Mouse (Mus musculus) hindbrain, embryonic 12.5 days (tissue): ENCODE data around the gene Scn3b. TPM values are rescaled to one million over a fixed set of nuclear protein-coding genes. Genes with fewer than 3 reads are reported as not detected.
A peak's percentile ranks its signal among the peaks of the same experiment; 100 is the strongest.

Source experiments
- ATAC-seq: fragments of 200-750 bp; cut with Nextera tagmentation; 2 replicates; pipeline ENCODE4 v1.8.0; 2017; ENCODE audit warnings: moderate TSS enrichment; ENCODE audit not compliant: low FRiP score
- H3K27ac ChIP-seq: fragments of 300-500 bp; sonication (generic); 2 replicates; pipeline ENCODE4 v1.5.1; 2016; ENCODE audit warnings: mild to moderate bottlenecking
- H3K27me3 ChIP-seq: fragments of 300-500 bp; sonication (generic); 2 replicates; pipeline ENCODE4 v1.6.1; 2016; ENCODE audit warnings: mild to moderate bottlenecking
- H3K36me3 ChIP-seq: fragments of 300-500 bp; sonication (generic); 2 replicates; pipeline ENCODE4 v1.6.1; 2016; ENCODE audit warnings: mild to moderate bottlenecking
- H3K4me1 ChIP-seq: fragments of 300-500 bp; sonication (generic); 2 replicates; pipeline ENCODE4 v1.6.1; 2016
- H3K4me2 ChIP-seq: fragments of 300-500 bp; sonication (generic); replicated peaks from 2 replicates; pipeline ENCODE4 v1.6.1; 2016; ENCODE audit warnings: mild to moderate bottlenecking
- H3K4me3 ChIP-seq: fragments of 300-500 bp; sonication (generic); 2 replicates; pipeline ENCODE4 v1.5.1; 2016; ENCODE audit warnings: mild to moderate bottlenecking
- H3K9ac ChIP-seq: fragments of 300-500 bp; sonication (generic); 2 replicates; pipeline ENCODE4 v1.6.1; 2016; ENCODE audit warnings: mild to moderate bottlenecking, moderate library complexity
- H3K9me3 ChIP-seq: fragments of 300-500 bp; sonication (generic); replicated peaks from 2 replicates; pipeline ENCODE4 v1.6.1; 2016; ENCODE audit warnings: mild to moderate bottlenecking
- WGBS: fragments of 180-500 bp; shearing (Covaris S2); methylation state at CpG from one replicate; pipeline ENCODE4 v1.1.7; 2016; 5-methylcytosine and 5-hydroxymethylcytosine counted together
- polyA plus RNA-seq: library from polyadenylated mRNA; unstranded; fragments of >200 nt; fragmentation: Nextera tagmentation; extraction: Ambion mirVana; gene quantifications from 2 replicates; pipeline ENCODE4 v1.2.1, GENCODE M21; 2016

Scn3b gene
- polyA plus RNA-seq, 1 experiment from 2014 or later: 49.9 TPM

DNA sequence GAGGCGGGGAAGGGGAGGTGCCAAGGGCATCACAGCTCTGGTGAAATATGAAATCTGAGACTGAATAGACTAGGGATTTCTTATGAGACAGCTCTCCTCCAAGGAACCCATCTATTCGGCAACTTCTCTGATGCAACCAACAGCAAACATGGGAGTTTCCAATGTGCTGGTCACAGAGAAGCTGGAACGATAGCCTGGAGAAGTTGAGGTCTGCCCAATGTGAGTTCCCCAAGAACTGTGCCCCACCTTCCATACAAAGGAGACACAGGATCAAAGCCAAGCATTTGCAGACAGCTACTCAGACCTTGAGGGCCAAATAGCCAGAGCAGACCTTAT lies 52.6 kb downstream of the Scn3b start:
- ATAC-seq: no peak
- H3K4me2 ChIP-seq: no peak overlapping the region
- WGBS: 69% methylated on average over 3 of the region's 3 CpGs

DNA sequence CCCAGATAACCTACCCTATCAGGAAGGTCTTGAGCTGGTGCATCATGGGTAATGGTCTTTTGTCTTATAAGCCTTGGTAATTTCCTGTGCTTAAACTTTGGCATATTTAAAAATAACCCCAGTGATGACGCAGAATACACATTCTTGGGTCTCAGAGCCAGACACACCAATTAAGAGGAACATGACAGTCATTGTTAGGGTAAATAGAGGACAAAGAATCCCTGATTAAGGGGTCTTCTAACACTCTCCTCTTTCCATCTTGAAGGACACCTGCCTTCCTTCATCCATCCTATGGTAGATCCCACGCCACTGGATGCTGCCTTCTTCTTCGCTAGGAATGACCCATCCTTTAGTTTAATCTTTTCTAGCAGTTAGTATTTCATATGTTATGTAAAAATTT lies 53.4 kb downstream of the Scn3b start:
- WGBS: 94% methylated on average over 3 of the region's 3 CpGs
- no peaks in the 10 kb centered on the region for H3K9me3 ChIP-seq

More for the DNA sequence above, 52.6 kb downstream of the Scn3b start:
- peaks cover 10% of the 10 kb centered on the region for H3K36me3 ChIP-seq
- no peaks in the 10 kb centered on the region for H3K27me3 ChIP-seq
- H3K27ac ChIP-seq: peak overlapping the region; percentile 57; the same call in 1 of the 2 replicates
- H3K4me3 ChIP-seq: no peak overlapping the region
- H3K9me3 ChIP-seq: no peaks in the 10 kb centered on the region
- peaks cover 10% of the 10 kb centered on the region for H3K4me1 ChIP-seq
- no peak overlapping the region for H3K9ac ChIP-seq

DNA sequence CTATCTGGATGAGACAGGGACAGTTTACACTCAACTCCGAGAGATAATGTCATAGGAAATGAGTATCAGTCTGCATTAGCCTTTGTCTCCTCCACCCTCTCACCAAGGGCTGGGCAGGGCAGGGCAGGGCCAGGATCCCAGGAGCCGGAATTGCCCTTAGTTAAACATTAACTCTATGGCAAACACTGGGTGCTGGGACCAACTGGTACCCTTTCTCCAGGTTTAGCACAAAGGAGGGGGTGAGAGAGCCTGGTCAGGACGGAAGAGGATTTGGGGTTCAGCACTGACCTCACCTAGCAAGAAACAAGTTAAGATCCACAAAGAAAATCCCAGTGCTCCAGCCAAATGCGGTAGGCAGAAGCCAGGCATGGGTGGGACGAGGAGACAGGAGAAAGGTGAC lies 54.2 kb downstream of the Scn3b start:
- 81% methylated on average over 5 of the region's 5 CpGs for WGBS
- ATAC-seq: no peak
- no peak overlapping the region for H3K27ac ChIP-seq
- no peak overlapping the region for H3K4me3 ChIP-seq
- H3K27me3 ChIP-seq: no peaks in the 10 kb centered on the region
- H3K9ac ChIP-seq: no peak overlapping the region
- H3K4me1 ChIP-seq: peaks cover 10% of the 10 kb centered on the region
- H3K36me3 ChIP-seq: no peaks in the 10 kb centered on the region
- H3K4me2 ChIP-seq: no peak overlapping the region
- H3K9me3 ChIP-seq: no peaks in the 10 kb centered on the region

More for the DNA sequence above, 53.4 kb downstream of the Scn3b start:
- Histone ChIP-seq H3K4me3 (no peak overlapping the region), H3K36me3 (peaks cover 4% of the 10 kb centered on the region), H3K4me2 (no peak overlapping the region), H3K9ac (no peak overlapping the region), H3K4me1 (peaks cover 10% of the 10 kb centered on the region), H3K27me3 (no peaks in the 10 kb centered on the region), H3K27ac (no peak overlapping the region)
- ATAC-seq: no peak

DNA sequence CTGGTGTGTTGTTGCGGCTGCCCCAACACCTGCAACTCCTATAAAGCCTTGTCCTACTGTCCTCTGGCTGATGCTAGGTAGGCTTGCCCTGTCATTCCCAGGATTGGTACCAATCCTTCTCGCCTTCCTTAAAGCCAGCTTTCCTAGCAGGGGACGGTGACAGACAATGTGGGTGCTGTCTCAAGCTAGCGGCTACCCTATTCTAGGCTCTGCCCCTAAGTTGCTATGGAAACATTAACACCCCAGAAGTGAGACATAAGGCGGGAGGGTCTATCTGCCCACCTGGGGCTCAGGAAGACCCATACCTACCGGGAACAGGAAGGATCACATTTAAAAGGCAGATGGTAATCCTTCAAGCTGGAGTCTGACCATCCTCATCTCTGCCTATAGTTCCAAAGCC lies 54.8 kb downstream of the Scn3b start:
- H3K9ac ChIP-seq: no peak overlapping the region
- no peak overlapping the region for H3K27ac ChIP-seq
- ATAC-seq: no peak
- H3K27me3 ChIP-seq: no peaks in the 10 kb centered on the region
- 75% methylated on average over 6 of the region's 6 CpGs for WGBS
- no peak overlapping the region for H3K4me3 ChIP-seq
- no peaks in the 10 kb centered on the region for H3K36me3 ChIP-seq
- no peaks in the 10 kb centered on the region for H3K9me3 ChIP-seq
- peaks cover 10% of the 10 kb centered on the region for H3K4me1 ChIP-seq
- H3K4me2 ChIP-seq: no peak overlapping the region

DNA sequence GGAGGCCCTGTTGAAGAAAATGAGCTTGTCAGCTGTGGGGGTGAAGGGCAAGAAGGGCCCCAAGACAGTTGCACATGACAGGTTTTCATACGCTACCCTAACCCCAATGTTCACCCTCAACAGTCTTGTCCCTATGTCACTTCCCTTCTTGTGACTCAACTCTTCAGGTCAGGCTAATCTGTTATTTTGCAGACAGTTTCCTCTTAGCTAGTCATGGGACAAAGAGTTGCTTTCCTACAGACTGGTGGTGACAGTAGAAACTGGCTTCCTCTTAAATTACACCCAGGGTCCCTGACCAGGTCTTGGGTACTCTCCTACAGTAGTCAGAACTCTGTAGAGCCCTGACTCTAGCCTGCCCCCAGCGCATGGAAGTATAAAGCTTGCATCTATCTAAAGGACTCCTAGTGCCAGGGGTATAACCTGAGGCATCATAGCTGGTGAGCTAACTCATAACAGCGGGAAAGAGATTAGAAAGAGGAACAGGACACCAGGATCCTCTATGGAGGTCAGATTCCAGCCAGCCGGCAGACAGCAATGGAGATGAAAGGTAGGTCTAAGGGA lies 55.3 kb downstream of the Scn3b start:
- WGBS: 92% methylated on average over 4 of the region's 4 CpGs
- ATAC-seq: no peak
- H3K4me3 ChIP-seq: no peak overlapping the region

DNA sequence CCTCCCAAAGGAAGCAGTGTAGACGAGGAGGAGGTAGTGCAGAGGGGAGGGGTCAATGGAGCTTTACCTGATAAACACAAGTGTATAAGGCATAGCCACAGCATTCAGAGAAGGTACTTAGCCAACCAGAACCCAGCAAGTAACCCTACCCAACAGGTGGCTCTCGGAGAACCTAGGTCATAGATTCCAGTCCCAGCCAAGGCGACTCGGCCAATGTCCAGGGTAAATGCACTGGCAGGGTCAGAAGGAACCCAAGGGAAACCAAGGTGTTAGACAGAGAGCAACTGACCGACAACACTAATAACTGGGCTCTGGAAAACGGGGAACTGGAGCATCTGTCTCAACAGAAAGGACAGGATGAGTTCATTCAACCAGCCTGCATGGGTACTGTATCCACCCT lies 55.8 kb downstream of the Scn3b start:
- H3K9ac ChIP-seq: no peak overlapping the region
- H3K36me3 ChIP-seq: no peaks in the 10 kb centered on the region
- H3K4me3 ChIP-seq: no peak overlapping the region
- ATAC-seq: no peak
- WGBS: 90% methylated on average over 6 of the region's 6 CpGs
- peaks cover 10% of the 10 kb centered on the region for H3K4me1 ChIP-seq
- no peak overlapping the region for H3K4me2 ChIP-seq
- H3K9me3 ChIP-seq: no peaks in the 10 kb centered on the region
- no peak overlapping the region for H3K27ac ChIP-seq
- H3K27me3 ChIP-seq: no peaks in the 10 kb centered on the region

More for the DNA sequence above, 55.3 kb downstream of the Scn3b start:
- no peak overlapping the region for H3K4me2 ChIP-seq
- H3K36me3 ChIP-seq: no peaks in the 10 kb centered on the region
- H3K9ac ChIP-seq: no peak overlapping the region
- no peaks in the 10 kb centered on the region for H3K9me3 ChIP-seq
- H3K27ac ChIP-seq: no peak overlapping the region
- peaks cover 10% of the 10 kb centered on the region for H3K4me1 ChIP-seq
- no peaks in the 10 kb centered on the region for H3K27me3 ChIP-seq

DNA sequence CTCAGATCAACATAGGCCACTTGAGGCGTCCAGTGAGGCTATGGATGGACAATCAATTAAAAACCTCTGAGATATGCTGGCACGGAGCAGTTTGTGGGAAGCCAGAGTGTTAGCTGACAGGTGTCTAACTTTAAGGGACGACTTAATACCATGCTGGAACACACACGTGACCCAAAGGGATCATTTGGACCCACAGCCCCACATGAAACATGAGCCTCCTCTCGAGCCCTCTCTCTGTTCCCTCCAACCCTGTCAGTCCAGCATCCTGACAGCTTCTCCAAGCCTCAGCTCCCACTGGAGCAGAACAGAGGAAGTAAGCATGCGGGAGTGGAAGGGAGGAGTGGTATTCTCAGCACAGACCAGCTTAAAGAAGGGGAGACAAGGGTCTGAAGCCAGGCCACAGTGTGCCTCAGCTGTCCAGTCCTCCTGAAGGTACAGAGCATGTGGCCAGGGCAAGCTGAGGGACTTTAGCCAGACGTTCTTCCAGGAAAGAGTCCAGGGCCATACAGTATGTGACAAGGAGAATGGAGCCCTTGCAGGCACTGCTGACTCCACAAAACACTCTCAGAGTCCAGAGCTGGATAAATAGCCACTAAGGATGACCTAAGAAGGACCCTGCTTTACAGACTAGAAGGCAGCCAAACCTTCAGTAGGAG lies 57.4 kb downstream of the Scn3b start:
- no peak overlapping the region for H3K4me3 ChIP-seq
- no peak overlapping the region for H3K4me2 ChIP-seq
- no peak for ATAC-seq
- H3K4me1 ChIP-seq: peaks cover 6% of the 10 kb centered on the region
- H3K9me3 ChIP-seq: no peaks in the 10 kb centered on the region
- no peak overlapping the region for H3K9ac ChIP-seq
- H3K27ac ChIP-seq: no peak overlapping the region
- no peaks in the 10 kb centered on the region for H3K27me3 ChIP-seq
- WGBS: 67% methylated on average over 7 of the region's 7 CpGs
- H3K36me3 ChIP-seq: no peaks in the 10 kb centered on the region

DNA sequence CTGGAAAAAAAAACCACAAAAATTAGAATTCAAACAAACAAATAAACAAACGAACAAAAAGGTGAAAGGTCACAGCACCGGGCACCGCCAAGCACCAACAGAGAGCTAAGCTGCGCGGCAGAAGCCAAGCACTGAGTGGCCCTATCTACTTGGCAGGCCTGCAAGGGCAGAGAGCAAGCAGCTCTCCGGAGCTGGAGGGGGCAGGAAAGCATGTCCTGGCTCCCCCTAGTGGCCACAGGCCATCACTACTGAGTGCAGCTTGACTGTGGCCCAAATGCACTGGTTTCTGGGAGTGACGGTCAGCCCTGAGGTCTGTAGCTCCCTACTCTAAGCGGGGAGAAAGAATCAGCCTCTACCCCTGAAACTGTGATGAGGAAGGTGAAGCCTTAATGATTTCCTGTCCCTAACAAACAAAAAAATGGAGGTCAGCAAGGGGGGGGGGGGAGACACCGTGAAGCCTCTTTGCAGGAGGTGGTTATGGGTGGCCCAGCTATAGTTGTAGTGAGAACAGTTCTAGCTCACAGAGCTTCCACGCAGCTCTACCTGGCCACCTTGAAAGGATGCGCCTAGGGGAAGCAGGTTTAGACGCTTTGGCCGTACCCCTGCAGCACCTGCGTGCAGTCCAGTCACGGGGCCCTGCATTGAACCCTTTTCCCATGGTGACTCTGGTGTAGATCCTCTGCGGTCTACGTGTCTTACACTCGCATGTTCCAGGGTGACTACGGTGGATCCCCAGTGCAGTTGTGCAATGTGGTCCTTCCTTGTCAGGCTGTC lies 61.8 kb downstream of the Scn3b start:
- no peaks in the 10 kb centered on the region for H3K27me3 ChIP-seq
- H3K9me3 ChIP-seq: no peaks in the 10 kb centered on the region
- 55% methylated on average over 19 of the region's 19 CpGs for WGBS
- H3K4me3 ChIP-seq: no peak overlapping the region
- H3K36me3 ChIP-seq: no peaks in the 10 kb centered on the region
- H3K9ac ChIP-seq: no peak overlapping the region
- H3K27ac ChIP-seq: no peak overlapping the region
- 0 out of 2 replicates have a peak, but pooled peaks cover 2% of the 10 kb centered on the region for H3K4me1 ChIP-seq
- H3K4me2 ChIP-seq: no peak overlapping the region
- peak; percentile 88 for ATAC-seq

DNA sequence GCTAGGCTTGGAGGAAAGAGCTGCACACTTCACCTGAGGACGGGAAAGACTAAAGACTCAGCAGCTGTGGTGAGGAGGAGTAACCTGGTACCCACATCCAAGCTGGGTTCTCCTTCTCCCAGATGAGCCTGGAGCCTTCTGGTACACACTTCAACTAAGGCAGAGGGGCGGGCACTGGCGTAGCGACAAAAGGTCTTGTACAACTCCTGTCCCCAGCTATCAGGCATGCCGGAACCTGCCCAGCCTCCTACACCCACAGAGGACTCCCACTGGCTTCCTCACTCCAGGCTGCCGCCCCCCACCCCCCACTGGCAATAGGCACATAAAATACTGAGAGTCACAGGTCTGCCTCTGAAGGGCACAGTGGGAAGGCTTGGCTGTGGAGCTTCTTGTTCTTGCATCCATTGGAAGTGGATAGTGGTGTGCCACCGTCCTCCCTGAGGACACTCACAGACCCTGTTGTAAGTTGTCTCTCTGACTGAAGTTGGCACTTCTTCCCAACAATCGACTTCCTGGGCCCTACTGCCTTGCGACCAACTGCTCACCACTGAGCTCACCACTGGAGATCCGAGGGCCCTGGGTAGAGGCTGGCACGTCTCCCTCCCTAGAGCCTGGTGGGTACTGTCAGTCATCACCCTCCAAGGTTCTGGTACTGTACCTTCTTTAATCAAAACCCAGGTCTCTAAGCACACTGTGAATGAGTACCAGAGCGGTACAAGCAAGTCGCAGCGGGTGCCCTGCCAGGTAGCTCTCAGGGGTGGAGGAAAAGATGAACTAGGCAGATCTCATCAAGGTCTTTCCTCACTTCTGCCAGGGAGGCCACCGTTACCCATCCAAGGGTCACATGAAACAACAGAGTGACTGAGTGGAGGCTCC lies 62.6 kb downstream of the Scn3b start:
- H3K4me3 ChIP-seq: no peak overlapping the region
- no peak overlapping the region for H3K27ac ChIP-seq
- no peaks in the 10 kb centered on the region for H3K27me3 ChIP-seq
- no peaks in the 10 kb centered on the region for H3K36me3 ChIP-seq
- 91% methylated on average over 15 of the region's 15 CpGs for WGBS
- no peak for ATAC-seq
- peaks cover 2% of the 10 kb centered on the region; the same call in 1 of the 2 replicates for H3K4me1 ChIP-seq
- H3K9ac ChIP-seq: no peak overlapping the region
- H3K9me3 ChIP-seq: no peaks in the 10 kb centered on the region
- H3K4me2 ChIP-seq: no peak overlapping the region

DNA sequence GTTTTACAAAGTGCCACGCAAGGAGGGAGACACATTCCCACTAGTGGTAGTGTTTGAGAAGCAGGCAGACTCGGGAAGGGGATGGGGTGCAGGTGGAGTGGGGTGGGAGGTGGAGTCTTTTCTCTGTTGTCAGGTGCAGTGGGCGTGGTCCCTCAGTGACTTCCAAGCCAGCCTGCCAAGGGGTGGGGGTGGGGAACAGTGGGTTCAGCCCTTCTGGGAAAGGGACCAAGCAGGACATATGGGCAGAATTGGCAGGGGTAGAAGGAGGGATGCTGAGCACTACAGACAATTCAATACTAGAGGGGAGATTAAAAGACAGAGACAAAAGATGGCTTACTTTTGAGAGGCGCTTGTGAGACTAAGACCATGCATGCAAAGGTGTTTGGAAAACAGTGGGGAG lies 63.3 kb downstream of the Scn3b start:
- H3K4me2 ChIP-seq: no peak overlapping the region
- no peaks in the 10 kb centered on the region for H3K36me3 ChIP-seq
- no peaks in the 10 kb centered on the region for H3K9me3 ChIP-seq
- WGBS: 88% methylated on average over 4 of the region's 4 CpGs
- ATAC-seq: no peak
- H3K4me3 ChIP-seq: no peak overlapping the region
- H3K27me3 ChIP-seq: no peaks in the 10 kb centered on the region
- H3K9ac ChIP-seq: no peak overlapping the region
- no peak overlapping the region for H3K27ac ChIP-seq
- peaks cover 8% of the 10 kb centered on the region; the same call in 1 of the 2 replicates for H3K4me1 ChIP-seq

DNA sequence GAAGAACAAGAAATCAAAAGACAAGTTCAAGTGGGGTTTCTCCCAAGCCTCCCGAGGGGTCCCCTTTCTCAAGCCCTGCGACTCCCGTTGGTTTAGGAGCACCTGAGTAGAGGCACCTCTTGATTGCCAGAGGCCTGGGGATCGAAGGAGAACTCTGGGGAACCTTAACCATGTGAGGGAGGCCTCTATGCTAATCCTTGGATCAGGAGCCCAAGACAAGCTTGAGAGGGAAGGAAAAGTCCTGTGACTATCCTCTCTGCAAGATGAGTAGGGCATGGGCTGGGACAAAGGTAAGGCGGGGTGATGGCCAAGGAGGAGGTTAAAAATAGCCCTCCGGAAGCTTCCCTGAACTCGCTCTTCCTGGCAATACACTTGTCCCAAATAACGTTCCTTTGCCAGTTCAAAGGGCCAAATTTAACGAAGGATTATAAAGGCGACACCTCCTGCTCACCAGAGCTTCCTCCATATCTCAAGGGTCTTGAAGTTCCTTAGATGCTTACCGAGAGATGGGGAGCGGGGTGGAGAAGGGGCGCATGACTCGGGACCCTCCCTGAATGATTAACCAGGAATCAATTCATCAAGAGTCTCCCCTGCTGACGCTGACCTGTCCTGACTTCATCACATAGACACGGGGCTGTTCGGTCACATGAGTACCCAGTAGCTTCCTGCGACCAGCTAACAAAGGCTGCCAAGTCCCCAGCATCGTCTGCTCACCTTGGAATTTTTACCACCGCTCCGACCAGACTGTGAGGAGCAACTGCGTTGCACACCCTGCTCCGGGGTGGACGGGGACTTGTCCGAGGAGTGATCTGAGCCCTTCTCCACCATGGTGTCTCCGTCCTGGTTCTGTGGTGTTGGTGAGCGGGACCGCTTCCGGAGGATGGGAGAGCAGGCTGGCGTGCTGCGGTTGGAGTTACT lies 64.0 kb downstream of the Scn3b start:
- Histone ChIP-seq H3K27me3 (no peaks in the 10 kb centered on the region), H3K36me3 (no peaks in the 10 kb centered on the region), H3K27ac (no peak overlapping the region), H3K4me2 (no peak overlapping the region), H3K4me3 (no peak overlapping the region), H3K9me3 (no peaks in the 10 kb centered on the region), H3K9ac (no peak overlapping the region), H3K4me1 (peaks cover 10% of the 10 kb centered on the region)
- no peak for ATAC-seq
- 85% methylated on average over 31 of the region's 31 CpGs for WGBS
